Mouse (Mus musculus): ENCODE measurements around the gene Smtnl2. TPM values are rescaled to one million over a fixed set of nuclear protein-coding genes. Genes with fewer than 3 reads are reported as not detected.

Gene Smtnl2
- total RNA-seq, 1 experiment, result 23.6 TPM

GRCm38 (mm10) chr11:72342549-72343237, 68.8 kb downstream of the Smtnl2 start:
- DNase-seq (ENCODE audit: low read depth, low spot score), result peak; percentile 71
- TF ChIP-seq ZNF384 (IDR thresholded peaks at IDR 0.05; ENCODE audit: low read depth, low read length) (no peak), MAFK (IDR thresholded peaks at IDR 0.05; ENCODE audit: insufficient read depth, low read depth, low read length) (no peak), HCFC1 (IDR thresholded peaks at IDR 0.05; ENCODE audit: borderline replicate concordance, insufficient read depth, low read length) (no peak), CHD2 (IDR thresholded peaks at IDR 0.05; ENCODE audit: low read depth, low read length) (no peak), ZC3H11A (IDR thresholded peaks at IDR 0.05; ENCODE audit: borderline replicate concordance, low read depth, low read length) (peak; percentile 89; the same call in 1 of the 2 replicates)
- Histone ChIP-seq H3K4me1 (ENCODE audit: control insufficient read depth in 2 of 2, insufficient read depth in 2 of 2, low read length in 2 of 2, poor library complexity in 1 of 2) (peaks cover 0 to 6% of the 10 kb centered on the region in 2 experiments; a peak in 1 of 4 replicates), H3K27ac (ENCODE audit: insufficient read depth, low read depth, low read length, poor library complexity, severe bottlenecking) (no peak overlapping the region), H3K9ac (ENCODE audit: insufficient read depth, low read depth, low read length, poor library complexity, severe bottlenecking) (no peak overlapping the region), H3K4me3 (ENCODE audit: insufficient read depth in 1 of 2, low read depth in 1 of 2, low read length in 2 of 2, poor library complexity in 1 of 2, severe bottlenecking in 1 of 2) (no peak overlapping the region), H3K36me3 (ENCODE audit: control insufficient read depth, insufficient read depth, low read length, poor library complexity, severe bottlenecking) (no peaks in the 10 kb centered on the region), H3K9me3 (ENCODE audit: control insufficient read depth, insufficient read depth, low read depth, low read length) (no peaks in the 10 kb centered on the region)
- in situ Hi-C loops (cut with MboI; ENCODE audit: low sequenced_read_pairs in 2 of 2, unreplicated experiment in 2 of 2), result loop anchor here in 1 of 2 experiments (10.0 kb wide), 1 partner anchor 222 kb away; no protein-coding TSS in a partner anchor

- in situ Hi-C loops (cut with MboI; ENCODE audit: low sequenced_read_pairs in 2 of 2, unreplicated experiment in 2 of 2), result loop anchor here in 1 of 2 experiments (5.0 to 10.0 kb wide), 2 partner anchors 122 to 225 kb away; partner anchors contain the start of gene Med31
- no peak for DNase-seq (ENCODE audit: low read depth, low spot score)
- Histone ChIP-seq H3K9me3 (ENCODE audit: control insufficient read depth, insufficient read depth, low read depth, low read length) (no peaks in the 10 kb centered on the region), H3K27ac (ENCODE audit: insufficient read depth, low read depth, low read length, poor library complexity, severe bottlenecking) (no peak overlapping the region), H3K4me3 (ENCODE audit: insufficient read depth in 1 of 2, low read depth in 1 of 2, low read length in 2 of 2, poor library complexity in 1 of 2, severe bottlenecking in 1 of 2) (no peak overlapping the region), H3K9ac (ENCODE audit: insufficient read depth, low read depth, low read length, poor library complexity, severe bottlenecking) (no peak overlapping the region), H3K4me1 (ENCODE audit: control insufficient read depth in 2 of 2, insufficient read depth in 2 of 2, low read length in 2 of 2, poor library complexity in 1 of 2) (peaks cover 0 to 4% of the 10 kb centered on the region in 2 experiments; a peak in 1 of 4 replicates), H3K36me3 (ENCODE audit: control insufficient read depth, insufficient read depth, low read length, poor library complexity, severe bottlenecking) (no peaks in the 10 kb centered on the region)
- TF ChIP-seq HCFC1 (IDR thresholded peaks at IDR 0.05; ENCODE audit: borderline replicate concordance, insufficient read depth, low read length) (no peak), ZNF384 (IDR thresholded peaks at IDR 0.05; ENCODE audit: low read depth, low read length) (no peak), ZC3H11A (IDR thresholded peaks at IDR 0.05; ENCODE audit: borderline replicate concordance, low read depth, low read length) (no peak), CHD2 (IDR thresholded peaks at IDR 0.05; ENCODE audit: low read depth, low read length) (no peak), MAFK (IDR thresholded peaks at IDR 0.05; ENCODE audit: insufficient read depth, low read depth, low read length) (no peak)
Measured at GRCm38 (mm10) chr11:72339716-72340115, 71.8 kb downstream of the Smtnl2 start.

Other genes starting within 250 kb of the Smtnl2 start
- gene Gm43951, start 204.9 kb downstream of the Smtnl2 start, total RNA-seq (2012; rRNA removed), result 2.8 and 5.1 TPM in 2 replicates
- 8.3 and 8.5 TPM in 2 replicates for gene 4933427D14Rik, start 204.3 kb downstream of the Smtnl2 start, total RNA-seq (2012; rRNA removed)
- 77.1 and 126 TPM in 2 replicates for gene Txndc17, start 204.2 kb downstream of the Smtnl2 start, total RNA-seq (2012; rRNA removed)
- 21.5 and 28.6 TPM in 2 replicates for gene Med31, start 196.1 kb downstream of the Smtnl2 start, total RNA-seq (2012; rRNA removed)
- 7.1 and 8.1 TPM in 2 replicates for gene Slc13a5, start 144.5 kb downstream of the Smtnl2 start, total RNA-seq (2012; rRNA removed)
- gene Xaf1, start 110.1 kb downstream of the Smtnl2 start, total RNA-seq (2012; rRNA removed), result 7.5 and 7.6 TPM in 2 replicates
- gene Fbxo39, start 97.3 kb downstream of the Smtnl2 start, total RNA-seq (2012; rRNA removed), result 0.13 and 0.16 TPM in 2 replicates
- 4.0 and 5.7 TPM in 2 replicates for gene Tekt1, start 49.3 kb downstream of the Smtnl2 start, total RNA-seq (2012; rRNA removed)
- 0.98 and 1.4 TPM in 2 replicates for gene Ggt6, start 23.8 kb upstream of the Smtnl2 start, total RNA-seq (2012; rRNA removed)
- 278 and 286 TPM in 2 replicates for gene Mybbp1a, start 29.6 kb upstream of the Smtnl2 start, total RNA-seq (2012; rRNA removed)
- gene Spns2, start 78.2 kb upstream of the Smtnl2 start, total RNA-seq (2012; rRNA removed), result 2.4 and 3.3 TPM in 2 replicates
- gene Spns3, start 138.8 kb upstream of the Smtnl2 start, total RNA-seq (2012; rRNA removed), result 0.32 and 1.9 TPM in 2 replicates
- gene Ube2g1, start 195.6 kb upstream of the Smtnl2 start, total RNA-seq (2012; rRNA removed), result 24.2 and 27.9 TPM in 2 replicates

All from ES-E14 (cell line).